Mouse (Mus musculus) c-Kit-positive CD71-positive TER-119-positive erythroid progenitor cells, embryonic 14.5 days (primary cell): ENCODE measurements around the gene Stim2.

ENCODE experiments used
- DNase-seq: peaks from one replicate; pipeline ENCODE4 v3.0.0-alpha.2; 2013; ENCODE audit warnings: low spot score

Stim2 gene

GRCm38 (mm10) chr5:54118410-54119212 is 120.3 kb downstream of the Stim2 start:
- DNase-seq = no peak

DNA sequence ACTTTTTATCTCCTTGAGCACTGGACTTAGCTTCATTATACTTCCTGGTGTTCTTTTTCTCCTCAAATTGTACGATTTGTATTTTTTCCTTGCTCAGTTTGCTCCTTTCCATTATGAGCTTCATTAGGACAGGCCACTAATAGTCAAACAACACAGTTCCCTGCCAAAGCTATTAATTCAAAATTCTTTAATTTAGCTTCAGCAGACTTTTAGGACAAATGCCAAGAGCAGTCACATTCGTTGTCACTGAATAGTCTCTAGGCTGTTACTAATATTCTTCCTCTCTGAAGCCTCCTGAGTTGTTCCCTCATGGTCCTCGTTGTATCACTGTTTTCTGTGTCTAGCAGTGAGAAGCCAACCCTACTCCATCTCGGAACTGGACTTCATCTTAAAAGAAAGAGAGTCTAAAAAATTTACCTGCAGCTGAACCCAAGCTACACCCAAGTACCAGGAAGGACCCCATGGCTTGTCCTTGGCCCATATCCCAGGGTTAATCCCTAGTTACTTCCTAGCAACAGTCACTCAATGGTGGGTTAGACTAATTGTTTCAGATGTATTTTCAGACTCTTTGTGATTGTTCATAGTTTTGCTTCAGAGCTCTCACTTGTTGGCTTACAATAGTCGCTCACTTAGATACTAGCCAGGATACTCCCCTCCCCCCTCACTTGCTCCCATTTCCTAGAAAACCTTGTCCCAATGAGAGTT is 149.9 kb downstream of the Stim2 start:
- DNase-seq = no peak

GRCm38 (mm10) chr5:54154503-54155226 is 156.4 kb downstream of the Stim2 start:
- peak; percentile 25 for DNase-seq

GRCm38 (mm10) chr5:54155227-54155776 is 157.0 kb downstream of the Stim2 start:
- DNase-seq = no peak

GRCm38 (mm10) chr5:54155916-54156315 is 157.6 kb downstream of the Stim2 start:
- DNase-seq = no peak

DNA sequence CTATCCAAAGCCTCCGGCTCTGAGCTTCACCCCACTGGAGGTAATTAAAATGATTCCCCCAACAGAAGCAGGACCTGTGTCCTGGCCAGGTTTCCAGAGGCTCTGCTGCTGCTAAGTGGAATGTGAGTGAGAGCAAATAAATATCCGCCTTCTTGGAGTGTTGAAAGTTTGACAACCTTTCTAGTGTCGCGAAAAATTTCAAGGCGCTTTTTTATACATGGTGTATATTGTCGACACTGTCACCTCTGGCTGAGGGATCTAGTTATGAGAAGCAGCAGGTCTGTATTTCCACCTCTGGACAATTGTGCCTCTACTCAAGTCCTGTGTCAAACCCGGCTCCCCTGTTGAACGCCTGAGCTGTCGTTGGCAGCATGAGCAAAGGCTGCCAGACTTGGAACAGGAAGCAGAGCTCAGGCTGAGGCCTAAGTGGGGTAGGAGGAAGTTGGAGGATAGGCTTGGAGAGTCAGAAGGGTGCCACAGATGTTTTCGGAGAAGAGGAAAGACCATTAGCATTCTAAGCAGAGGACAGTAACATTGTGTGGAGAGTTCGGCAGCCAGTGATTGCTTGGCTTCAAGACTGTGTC is 158.7 kb downstream of the Stim2 start:
- no peak for DNase-seq

- DNase-seq = no peak
Observed at GRCm38 (mm10) chr5:54158230-54158629, 159.9 kb downstream of the Stim2 start.

DNA sequence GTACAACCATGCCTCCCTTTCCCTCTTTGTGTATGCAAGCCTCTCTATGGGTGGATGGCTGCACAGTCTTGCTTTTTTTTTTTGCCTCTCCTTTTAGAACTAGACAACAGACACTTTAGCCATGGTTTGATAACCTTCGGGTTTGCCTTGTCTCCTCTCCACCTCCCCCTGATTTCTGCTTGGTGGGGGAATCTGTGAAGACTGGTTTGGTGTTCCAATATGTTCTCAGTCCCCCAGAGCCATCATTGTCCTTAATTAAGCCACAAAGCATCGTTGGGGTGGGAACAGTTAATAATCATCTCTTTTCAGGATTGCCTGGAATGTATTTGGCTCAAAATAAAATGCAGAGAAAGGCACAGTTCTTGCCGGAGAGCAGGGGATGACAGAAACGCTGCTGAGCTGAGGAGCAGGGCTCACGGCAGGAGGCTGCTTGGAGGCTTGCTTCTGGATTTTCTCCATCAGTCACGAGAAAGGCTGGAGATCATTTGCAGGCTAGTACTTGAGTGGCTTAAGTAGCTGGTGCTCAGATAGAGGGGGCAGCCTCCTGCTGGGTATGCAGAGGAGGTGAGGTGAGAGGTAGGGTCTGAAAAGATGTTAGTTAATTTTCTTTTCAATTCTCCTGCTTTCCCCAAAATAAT is 161.0 kb downstream of the Stim2 start:
- no peak for DNase-seq

- DNase-seq = no peak
Observed at GRCm38 (mm10) chr5:54160561-54160960, 162.3 kb downstream of the Stim2 start.

GRCm38 (mm10) chr5:54163890-54164289 is 165.6 kb downstream of the Stim2 start:
- DNase-seq = no peak
